Mouse (Mus musculus): ENCODE measurements around the gene Pde4dip. TPM values are rescaled to one million over a fixed set of nuclear protein-coding genes. Genes with fewer than 3 reads are reported as not detected.
A peak's percentile ranks its signal among the peaks of the same experiment; 100 is the strongest.

Pde4dip gene
- polyA plus RNA-seq, 1 experiment from 2014 or later, result 76.6 TPM

DNA sequence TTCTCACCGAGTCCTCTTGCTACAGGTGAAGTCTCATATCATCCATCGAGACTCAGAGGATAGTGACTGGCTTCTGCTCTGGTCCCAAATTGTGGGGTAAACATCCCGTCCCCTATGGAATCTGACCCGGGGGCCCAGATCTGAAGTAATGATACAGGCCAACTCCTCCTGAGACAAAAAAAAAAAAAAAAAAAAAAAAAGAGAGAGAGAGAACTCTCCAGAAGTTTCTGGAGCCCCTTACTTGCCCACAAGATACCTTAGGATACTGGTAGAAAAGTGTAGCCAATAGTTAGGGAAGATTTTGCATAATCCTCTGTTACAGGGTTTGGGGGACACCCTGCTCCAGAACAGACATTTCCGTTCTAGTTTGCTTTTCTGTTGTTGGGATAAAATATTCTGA is 205.9 kb downstream of the Pde4dip start:
- Histone ChIP-seq H3K27me3 (ENCODE audit: control insufficient read depth, insufficient read depth, low read length) (peaks cover 17% of the 10 kb centered on the region), H3K9me3 (ENCODE audit: control insufficient read depth, low read length) (no peaks in the 10 kb centered on the region), H3K4me1 (replicated peaks; ENCODE audit: control insufficient read depth, insufficient read depth, low read length) (peaks cover 18% of the 10 kb centered on the region), H3K4me3 (replicated peaks; ENCODE audit: low read length) (no peak overlapping the region), H3K9ac (no peak overlapping the region), H3K36me3 (replicated peaks; ENCODE audit: control insufficient read depth, insufficient read depth) (no peaks in the 10 kb centered on the region), H3K4me2 (replicated peaks) (peak overlapping the region; percentile 74), H3K27ac (no peak overlapping the region)
- no peak for ATAC-seq (ENCODE audit: low FRiP score)
- WGBS, result 23% methylated on average over 5 of the region's 5 CpGs
- DNase-seq (ENCODE audit: low spot score), result no peak

GRCm38 (mm10) chr3:97682159-97682502 is 206.4 kb downstream of the Pde4dip start:
- DNase-seq (ENCODE audit: low spot score), result no peak
- H3K9ac ChIP-seq, result no peak overlapping the region
- WGBS, result 2% methylated on average over 11 of the region's 11 CpGs

GRCm38 (mm10) chr3:97681321-97682158 is 207.0 kb downstream of the Pde4dip start:
- Histone ChIP-seq H3K9ac (peak overlapping the region; percentile 53), H3K4me2 (replicated peaks) (peak overlapping the region; percentile 74), H3K9me3 (ENCODE audit: control insufficient read depth, low read length) (no peaks in the 10 kb centered on the region), H3K4me1 (replicated peaks; ENCODE audit: control insufficient read depth, insufficient read depth, low read length) (peaks cover 18% of the 10 kb centered on the region), H3K4me3 (replicated peaks; ENCODE audit: low read length) (peak overlapping the region; percentile 32), H3K27ac (no peak overlapping the region), H3K27me3 (ENCODE audit: control insufficient read depth, insufficient read depth, low read length) (peaks cover 17% of the 10 kb centered on the region), H3K36me3 (replicated peaks; ENCODE audit: control insufficient read depth, insufficient read depth) (no peaks in the 10 kb centered on the region)
- 1% methylated on average over 33 of the region's 33 CpGs for WGBS
- DNase-seq (ENCODE audit: low spot score), result peak; percentile 74
- ATAC-seq (ENCODE audit: low FRiP score), result peak; percentile 40; the same call in 1 of the 2 replicates

More at GRCm38 (mm10) chr3:97682159-97682502, 206.4 kb downstream of the Pde4dip start:
- Histone ChIP-seq H3K4me3 (replicated peaks; ENCODE audit: low read length) (peak overlapping the region; percentile 32), H3K4me2 (replicated peaks) (peak overlapping the region; percentile 74), H3K9me3 (ENCODE audit: control insufficient read depth, low read length) (no peaks in the 10 kb centered on the region), H3K27ac (no peak overlapping the region), H3K36me3 (replicated peaks; ENCODE audit: control insufficient read depth, insufficient read depth) (no peaks in the 10 kb centered on the region), H3K27me3 (ENCODE audit: control insufficient read depth, insufficient read depth, low read length) (peaks cover 17% of the 10 kb centered on the region), H3K4me1 (replicated peaks; ENCODE audit: control insufficient read depth, insufficient read depth, low read length) (peaks cover 18% of the 10 kb centered on the region)
- no peak for ATAC-seq (ENCODE audit: low FRiP score)

GRCm38 (mm10) chr3:97680631-97681320 is 207.7 kb downstream of the Pde4dip start:
- peaks cover 18% of the 10 kb centered on the region for H3K4me1 ChIP-seq (replicated peaks; ENCODE audit: control insufficient read depth, insufficient read depth, low read length)
- ATAC-seq (ENCODE audit: low FRiP score) (peak; percentile 78), DNase-seq (ENCODE audit: low spot score) (peak; percentile 63)
- 2% methylated on average over 28 of the region's 28 CpGs for WGBS
- H3K36me3 ChIP-seq (replicated peaks; ENCODE audit: control insufficient read depth, insufficient read depth), result no peaks in the 10 kb centered on the region
- no peaks in the 10 kb centered on the region for H3K9me3 ChIP-seq (ENCODE audit: control insufficient read depth, low read length)
- H3K4me2 ChIP-seq (replicated peaks), result peak overlapping the region; percentile 74
- peak overlapping the region; percentile 32 for H3K4me3 ChIP-seq (replicated peaks; ENCODE audit: low read length)
- H3K27me3 ChIP-seq (ENCODE audit: control insufficient read depth, insufficient read depth, low read length), result peaks cover 17% of the 10 kb centered on the region
- H3K27ac ChIP-seq, result no peak overlapping the region
- H3K9ac ChIP-seq, result peak overlapping the region; percentile 53

- Histone ChIP-seq H3K9me3 (ENCODE audit: control insufficient read depth, low read length) (no peaks in the 10 kb centered on the region), H3K9ac (no peak overlapping the region), H3K4me3 (replicated peaks; ENCODE audit: low read length) (no peak overlapping the region), H3K4me1 (replicated peaks; ENCODE audit: control insufficient read depth, insufficient read depth, low read length) (peaks cover 18% of the 10 kb centered on the region), H3K27ac (no peak overlapping the region), H3K27me3 (ENCODE audit: control insufficient read depth, insufficient read depth, low read length) (peaks cover 8% of the 10 kb centered on the region), H3K4me2 (replicated peaks) (no peak overlapping the region), H3K36me3 (replicated peaks; ENCODE audit: control insufficient read depth, insufficient read depth) (no peaks in the 10 kb centered on the region)
- 94% methylated on average over 3 of the region's 3 CpGs for WGBS
- ATAC-seq (ENCODE audit: low FRiP score), result no peak
- DNase-seq (ENCODE audit: low spot score), result no peak
Measured at GRCm38 (mm10) chr3:97678416-97678815, 210.1 kb downstream of the Pde4dip start.

DNA sequence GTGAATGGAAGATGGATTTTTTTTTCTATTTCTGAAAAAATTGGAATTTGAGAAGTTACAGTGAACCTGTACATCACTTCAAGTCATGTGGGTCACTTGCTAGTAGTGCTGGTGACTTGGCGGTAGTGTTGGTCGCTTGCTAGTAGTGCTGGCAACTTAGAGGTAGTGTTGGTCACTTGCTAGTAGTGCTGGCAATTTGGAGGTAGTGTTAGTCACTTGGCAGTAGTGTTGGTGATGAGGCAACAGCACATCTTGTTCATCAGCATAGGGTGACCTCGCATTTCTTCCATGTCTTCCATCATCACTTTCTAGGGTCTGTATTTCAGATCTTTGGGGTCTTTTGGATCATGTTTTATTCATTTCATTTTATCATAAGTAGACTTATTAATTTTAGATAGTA is 212.4 kb downstream of the Pde4dip start:
- no peak for ATAC-seq (ENCODE audit: low FRiP score)
- 96% methylated on average over 3 of the region's 3 CpGs for WGBS

DNA sequence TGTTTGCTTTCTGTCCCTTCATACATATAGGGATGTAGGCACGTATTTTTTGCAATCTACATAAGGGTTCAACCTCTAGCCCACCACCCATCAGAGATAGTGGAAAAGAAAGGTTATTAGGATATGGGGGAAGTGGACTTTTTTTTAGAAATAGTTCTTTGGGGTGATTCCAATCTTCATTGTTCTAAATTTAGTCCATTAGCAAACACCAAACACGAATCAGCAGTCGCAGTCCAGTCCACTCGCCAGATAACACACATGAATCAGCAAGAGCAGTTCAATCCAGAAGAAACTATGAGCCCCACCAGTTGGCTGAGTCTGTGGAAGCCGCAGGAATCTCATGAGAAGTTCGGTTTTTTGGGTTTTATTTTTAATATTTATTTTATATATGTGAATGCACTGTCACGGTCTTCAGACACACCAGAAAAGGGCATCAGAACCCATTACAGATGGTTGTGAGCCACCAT is 213.8 kb downstream of the Pde4dip start, which contains the start of gene Gm17651:
Gene Gm17651, minus strand, starts transcription at position 51 of the 467 bp plus-strand sequence.
- no peak within 1 kb of the TSS for H3K4me2 ChIP-seq (replicated peaks)
- DNase-seq (ENCODE audit: low spot score) (no peak), ATAC-seq (ENCODE audit: low FRiP score) (no peak)
- 92% methylated on average over 7 of the region's 7 CpGs for WGBS
- no peaks in the 10 kb centered on the region for H3K9me3 ChIP-seq (ENCODE audit: control insufficient read depth, low read length)
- H3K36me3 ChIP-seq (replicated peaks; ENCODE audit: control insufficient read depth, insufficient read depth), result peaks cover 23% of the 10 kb centered on the region
- no peak within 1 kb of the TSS for H3K9ac ChIP-seq
- no peaks in the 10 kb centered on the region; the same call in 1 of the 2 replicates for H3K27me3 ChIP-seq (ENCODE audit: control insufficient read depth, insufficient read depth, low read length)
- H3K4me1 ChIP-seq (replicated peaks; ENCODE audit: control insufficient read depth, insufficient read depth, low read length), result no peaks in the 10 kb centered on the region
- H3K4me3 ChIP-seq (replicated peaks; ENCODE audit: low read length), result no peak within 1 kb of the TSS
- H3K27ac ChIP-seq, result no peak within 1 kb of the TSS

More for the DNA sequence above, 212.4 kb downstream of the Pde4dip start:
- Histone ChIP-seq H3K4me3 (replicated peaks; ENCODE audit: low read length) (no peak overlapping the region), H3K36me3 (replicated peaks; ENCODE audit: control insufficient read depth, insufficient read depth) (peaks cover 13% of the 10 kb centered on the region), H3K27me3 (ENCODE audit: control insufficient read depth, insufficient read depth, low read length) (no peaks in the 10 kb centered on the region; the same call in 1 of the 2 replicates), H3K9ac (no peak overlapping the region), H3K9me3 (ENCODE audit: control insufficient read depth, low read length) (no peaks in the 10 kb centered on the region), H3K27ac (no peak overlapping the region), H3K4me2 (replicated peaks) (no peak overlapping the region), H3K4me1 (replicated peaks; ENCODE audit: control insufficient read depth, insufficient read depth, low read length) (0 out of 2 replicates have a peak, but pooled peaks cover 5% of the 10 kb centered on the region)
- no peak for DNase-seq (ENCODE audit: low spot score)

DNA sequence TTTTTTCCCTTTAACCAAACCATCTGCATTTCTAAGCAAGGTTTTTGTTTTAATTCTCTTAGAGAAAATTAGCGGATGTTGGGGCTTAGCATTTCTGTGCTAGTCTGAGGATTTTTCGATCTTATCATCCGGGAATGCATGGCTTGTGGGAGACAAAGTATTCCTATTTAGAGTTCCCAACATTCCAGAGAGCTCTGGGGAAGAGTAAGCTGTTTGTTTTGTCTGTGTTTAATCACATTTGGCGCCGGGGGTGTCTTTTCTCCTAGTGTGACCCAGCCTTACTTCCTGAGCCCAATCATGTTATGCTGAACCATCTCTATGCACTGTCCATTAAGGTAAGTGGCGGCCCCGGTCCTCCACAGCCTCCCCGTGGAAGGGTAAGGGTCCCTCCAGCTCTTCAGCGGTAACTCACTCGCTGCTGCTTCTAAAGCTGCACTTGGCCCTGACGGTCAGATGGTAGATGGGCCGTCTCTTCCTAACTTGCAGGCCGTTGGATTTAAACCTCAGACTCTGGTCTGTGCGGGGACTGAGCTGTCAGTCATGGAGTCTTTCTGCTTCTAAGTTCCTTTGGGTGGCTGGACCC is 221.3 kb downstream of the Pde4dip start:
- Histone ChIP-seq H3K27me3 (ENCODE audit: control insufficient read depth, insufficient read depth, low read length) (no peaks in the 10 kb centered on the region), H3K9me3 (ENCODE audit: control insufficient read depth, low read length) (no peaks in the 10 kb centered on the region), H3K4me1 (replicated peaks; ENCODE audit: control insufficient read depth, insufficient read depth, low read length) (no peaks in the 10 kb centered on the region), H3K4me3 (replicated peaks; ENCODE audit: low read length) (no peak overlapping the region), H3K4me2 (replicated peaks) (no peak overlapping the region), H3K9ac (no peak overlapping the region), H3K36me3 (replicated peaks; ENCODE audit: control insufficient read depth, insufficient read depth) (peaks cover 85% of the 10 kb centered on the region), H3K27ac (no peak overlapping the region)
- no peak for DNase-seq (ENCODE audit: low spot score)
- ATAC-seq (ENCODE audit: low FRiP score), result no peak
- 88% methylated on average over 14 of the region's 14 CpGs for WGBS

DNA sequence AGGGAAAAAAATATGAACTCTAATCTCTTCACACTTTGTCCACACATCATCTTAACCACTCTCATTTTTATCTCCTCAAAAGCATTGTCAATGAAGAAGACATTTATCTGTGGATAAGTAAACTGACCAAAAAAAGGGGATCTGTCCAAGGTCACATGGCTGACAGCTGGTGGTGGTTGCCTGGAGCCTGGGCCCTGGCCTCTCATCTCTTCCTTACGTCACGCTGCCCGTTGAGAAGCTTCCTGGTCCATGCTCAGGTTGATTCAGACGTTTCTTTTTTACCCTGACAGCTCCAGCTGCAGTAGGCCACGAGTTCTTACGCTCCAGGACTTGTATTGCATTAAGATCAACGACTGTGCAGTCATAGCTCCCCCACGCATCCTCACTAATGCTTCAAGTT is 222.4 kb downstream of the Pde4dip start:
- no peak overlapping the region for H3K27ac ChIP-seq
- no peak overlapping the region for H3K4me2 ChIP-seq (replicated peaks)
- WGBS, result 76% methylated on average over 8 of the region's 8 CpGs
- ATAC-seq (ENCODE audit: low FRiP score) (no peak), DNase-seq (ENCODE audit: low spot score) (no peak)
- no peaks in the 10 kb centered on the region for H3K9me3 ChIP-seq (ENCODE audit: control insufficient read depth, low read length)
- no peak overlapping the region for H3K9ac ChIP-seq
- H3K4me3 ChIP-seq (replicated peaks; ENCODE audit: low read length), result no peak overlapping the region
- H3K4me1 ChIP-seq (replicated peaks; ENCODE audit: control insufficient read depth, insufficient read depth, low read length), result no peaks in the 10 kb centered on the region
- H3K36me3 ChIP-seq (replicated peaks; ENCODE audit: control insufficient read depth, insufficient read depth), result peaks cover 75% of the 10 kb centered on the region
- no peaks in the 10 kb centered on the region for H3K27me3 ChIP-seq (ENCODE audit: control insufficient read depth, insufficient read depth, low read length)

All from hindbrain, embryonic 14.5 days (tissue).